Mouse (Mus musculus) embryonic fibroblast, embryonic 13.5 days (primary cell): ENCODE results near the gene Rab7.

Source experiments
- CTCF ChIP-seq: IDR thresholded peaks from 2 replicates; pipeline ENCODE4 v1.5.1; 2011; ENCODE audit warnings: mild to moderate bottlenecking, control low read depth, low read length, moderate library complexity, borderline replicate concordance; ENCODE audit not compliant: insufficient read depth
- POLR2A ChIP-seq: IDR thresholded peaks from 2 replicates; pipeline ENCODE4 v1.6.1; 2011; ENCODE audit warnings: low read depth, mild to moderate bottlenecking, control low read depth, low read length, moderate library complexity

- no peak for TF ChIP-seq CTCF
- TF ChIP-seq POLR2A: no peak
These were observed 10.6 kb upstream of the Rab7 start for GRCm38 (mm10) chr6:88055663-88056062.
